Mouse (Mus musculus) adrenal gland, adult (tissue): ENCODE measurements around the gene Olfr1392.
A peak's percentile ranks its signal among the peaks of the same experiment; 100 is the strongest.
"Not testable (repeated sequence)": the region's sequence is repeated elsewhere in the genome, so short reads cannot be mapped to it uniquely, and the experiment has no call there.

Experiments
- DNase-seq, 2 experiments: peaks; one replicate each; pipeline ENCODE4 v3.0.0; 2022 to 2023; ENCODE audit warnings: low spot score in 1 of 2; ENCODE audit not compliant: inconsistent age in 2 of 2

The Olfr1392 gene

GRCm38 (mm10) chr11:49287251-49287650, 2.2 kb downstream of the Olfr1392 start:
- no peak for DNase-seq

GRCm38 (mm10) chr11:49292777-49293176, 7.7 kb downstream of the Olfr1392 start:
- DNase-seq: no peak

- no peak for DNase-seq
These were observed 19.4 kb downstream of the Olfr1392 start, which contains the start of gene Olfr10 for GRCm38 (mm10) chr11:49304441-49304840. Gene Olfr10 (plus strand): TSS chr11:49304741.

GRCm38 (mm10) chr11:49308547-49308946, 23.5 kb downstream of the Olfr1392 start:
- not testable (repeated sequence) for DNase-seq

- DNase-seq: no peak
These were observed 37.4 kb downstream of the Olfr1392 start, which contains the start of gene Olfr1391 for GRCm38 (mm10) chr11:49322442-49322841. Gene Olfr1391 (plus strand): TSS chr11:49322742.

GRCm38 (mm10) chr11:49326726-49327125, 41.6 kb downstream of the Olfr1392 start:
- no peak for DNase-seq

- DNase-seq: no peak
These were observed 44.6 kb downstream of the Olfr1392 start for GRCm38 (mm10) chr11:49329686-49330085.

- no peak for DNase-seq
These were observed 49.8 kb downstream of the Olfr1392 start, which contains the start of gene Olfr1390 for GRCm38 (mm10) chr11:49334888-49335287. Gene Olfr1390 (plus strand): TSS chr11:49335188.

GRCm38 (mm10) chr11:49337150-49337832, 52.2 kb downstream of the Olfr1392 start:
- DNase-seq: peak in 1 of 2 experiments; percentile 24
